Mouse (Mus musculus): ENCODE measurements around the gene Rasgrf1.

The Rasgrf1 gene

DNA sequence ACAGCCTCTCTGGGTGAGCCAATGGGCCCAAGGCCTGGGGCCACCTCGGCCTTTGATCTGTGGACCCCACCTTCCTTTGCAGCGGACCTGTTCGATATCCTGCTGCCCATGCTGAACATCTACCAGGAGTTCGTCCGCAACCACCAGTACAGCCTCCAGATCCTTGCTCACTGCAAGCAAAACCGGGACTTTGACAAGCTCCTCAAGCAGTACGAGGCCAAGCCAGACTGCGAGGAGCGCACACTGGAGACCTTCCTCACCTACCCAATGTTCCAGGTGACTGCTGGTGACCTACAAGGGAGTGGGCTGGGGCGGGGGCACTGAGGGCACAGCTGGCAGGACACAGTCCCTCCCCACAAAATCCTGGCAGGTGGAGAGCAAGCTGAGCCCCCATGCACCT, 60.6 kb downstream of the Rasgrf1 start:
- DNase-seq (ENCODE audit: low read depth, low spot score), result no peak
- Histone ChIP-seq H3K27me3 (ENCODE audit: control insufficient read depth, insufficient read depth, low read length, poor library complexity, severe bottlenecking) (no peaks in the 10 kb centered on the region), H3K36me3 (ENCODE audit: control insufficient read depth, insufficient read depth, low read length, poor library complexity, severe bottlenecking) (no peaks in the 10 kb centered on the region)

DNA sequence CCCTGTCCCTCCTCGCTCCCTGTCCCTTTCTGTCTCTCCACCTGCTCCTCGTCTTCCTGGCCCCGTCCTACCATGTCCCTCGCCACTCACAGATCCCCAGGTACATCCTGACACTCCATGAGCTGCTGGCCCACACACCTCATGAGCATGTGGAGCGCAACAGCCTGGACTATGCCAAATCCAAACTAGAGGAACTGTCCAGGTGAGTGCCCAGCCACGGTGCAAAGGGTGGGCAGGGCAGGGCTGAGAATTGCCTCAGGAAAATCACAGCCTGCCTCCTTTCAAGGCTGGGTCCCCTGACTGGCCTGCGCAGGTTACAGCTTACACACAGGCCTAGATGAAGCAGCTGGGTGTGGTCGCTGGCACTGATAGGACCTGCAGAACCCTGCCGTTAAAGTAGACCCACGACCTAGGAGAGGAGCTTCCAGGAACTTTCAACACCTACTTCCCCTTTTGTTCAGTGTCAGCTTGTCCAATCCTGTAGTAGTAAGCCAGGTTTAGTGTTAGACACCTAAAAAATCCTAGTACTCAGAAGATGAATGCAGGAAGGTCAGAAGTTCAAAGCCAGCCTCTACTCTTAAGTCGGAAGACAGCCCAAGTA, 61.3 kb downstream of the Rasgrf1 start:
- DNase-seq (ENCODE audit: low read depth, low spot score), result peak; percentile 15
- H3K27me3 ChIP-seq (ENCODE audit: control insufficient read depth, insufficient read depth, low read length, poor library complexity, severe bottlenecking), result no peaks in the 10 kb centered on the region
- H3K36me3 ChIP-seq (ENCODE audit: control insufficient read depth, insufficient read depth, low read length, poor library complexity, severe bottlenecking), result no peaks in the 10 kb centered on the region

DNA sequence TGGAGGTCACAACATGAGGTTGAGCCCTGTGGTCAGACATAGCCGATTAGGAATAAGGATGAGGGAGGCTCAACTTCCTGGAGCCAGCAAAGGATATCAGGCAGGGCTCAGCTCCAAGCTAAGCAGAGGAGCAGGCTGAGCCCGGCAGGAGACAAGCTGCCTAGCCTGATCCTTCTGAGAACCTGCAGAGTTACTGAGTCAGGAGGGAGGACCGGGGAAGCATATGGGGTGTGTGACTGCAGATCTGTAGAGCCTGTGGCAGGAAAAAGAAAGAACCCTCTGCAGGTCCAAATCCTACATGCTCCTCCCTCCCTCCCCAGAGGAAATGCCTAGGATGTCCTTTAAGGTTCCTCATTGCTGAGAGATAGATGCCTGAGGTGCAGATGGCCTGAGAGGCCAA, 62.6 kb downstream of the Rasgrf1 start:
- Histone ChIP-seq H3K27me3 (ENCODE audit: control insufficient read depth, insufficient read depth, low read length, poor library complexity, severe bottlenecking) (no peaks in the 10 kb centered on the region), H3K36me3 (ENCODE audit: control insufficient read depth, insufficient read depth, low read length, poor library complexity, severe bottlenecking) (no peaks in the 10 kb centered on the region)
- no peak for DNase-seq (ENCODE audit: low read depth, low spot score)

DNA sequence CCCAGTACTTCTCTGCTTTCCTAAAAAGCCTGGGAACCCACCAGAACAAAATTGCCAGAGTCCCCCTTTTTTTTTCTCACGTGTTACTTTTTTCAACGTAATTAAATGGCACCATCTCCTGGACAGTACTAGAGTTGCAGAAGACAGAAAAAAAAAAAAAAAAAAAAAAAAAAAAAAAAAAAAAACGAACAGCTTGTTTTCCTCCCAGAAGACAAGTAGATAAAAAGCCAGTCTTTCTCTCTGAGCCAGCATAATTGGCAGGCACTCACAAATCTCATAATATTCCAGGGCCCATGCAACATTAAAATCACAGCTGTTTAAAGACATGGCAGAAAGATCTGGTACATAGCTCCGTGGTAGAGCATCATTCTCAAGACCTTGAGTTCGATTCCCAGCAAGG, 64.1 kb downstream of the Rasgrf1 start:
- Histone ChIP-seq H3K27me3 (ENCODE audit: control insufficient read depth, insufficient read depth, low read length, poor library complexity, severe bottlenecking) (no peaks in the 10 kb centered on the region), H3K36me3 (ENCODE audit: control insufficient read depth, insufficient read depth, low read length, poor library complexity, severe bottlenecking) (no peaks in the 10 kb centered on the region)
- peak; percentile 62 for DNase-seq (ENCODE audit: low read depth, low spot score)

DNA sequence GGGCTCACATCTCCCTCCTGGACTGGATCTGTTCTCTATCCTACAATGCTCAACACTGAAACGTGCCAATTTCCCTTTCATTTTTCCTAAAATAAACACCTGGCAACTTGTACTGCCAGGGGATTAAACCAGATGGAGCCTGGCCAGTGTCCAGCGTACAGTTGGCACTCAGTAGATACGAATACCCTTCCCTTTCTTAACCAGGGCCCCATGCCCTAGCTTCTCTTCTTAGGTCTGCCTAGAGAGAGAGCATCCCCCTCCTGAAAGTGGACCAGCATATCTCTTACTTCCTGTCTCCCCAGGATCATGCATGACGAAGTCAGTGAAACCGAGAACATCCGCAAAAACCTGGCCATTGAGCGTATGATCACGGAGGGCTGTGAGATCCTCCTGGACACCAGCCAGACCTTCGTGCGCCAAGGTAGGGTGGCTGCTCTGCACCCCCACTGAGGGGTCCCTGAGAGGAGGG, 64.8 kb downstream of the Rasgrf1 start:
- H3K36me3 ChIP-seq (ENCODE audit: control insufficient read depth, insufficient read depth, low read length, poor library complexity, severe bottlenecking), result no peaks in the 10 kb centered on the region
- H3K27me3 ChIP-seq (ENCODE audit: control insufficient read depth, insufficient read depth, low read length, poor library complexity, severe bottlenecking), result no peaks in the 10 kb centered on the region
- no peak for DNase-seq (ENCODE audit: low read depth, low spot score)

DNA sequence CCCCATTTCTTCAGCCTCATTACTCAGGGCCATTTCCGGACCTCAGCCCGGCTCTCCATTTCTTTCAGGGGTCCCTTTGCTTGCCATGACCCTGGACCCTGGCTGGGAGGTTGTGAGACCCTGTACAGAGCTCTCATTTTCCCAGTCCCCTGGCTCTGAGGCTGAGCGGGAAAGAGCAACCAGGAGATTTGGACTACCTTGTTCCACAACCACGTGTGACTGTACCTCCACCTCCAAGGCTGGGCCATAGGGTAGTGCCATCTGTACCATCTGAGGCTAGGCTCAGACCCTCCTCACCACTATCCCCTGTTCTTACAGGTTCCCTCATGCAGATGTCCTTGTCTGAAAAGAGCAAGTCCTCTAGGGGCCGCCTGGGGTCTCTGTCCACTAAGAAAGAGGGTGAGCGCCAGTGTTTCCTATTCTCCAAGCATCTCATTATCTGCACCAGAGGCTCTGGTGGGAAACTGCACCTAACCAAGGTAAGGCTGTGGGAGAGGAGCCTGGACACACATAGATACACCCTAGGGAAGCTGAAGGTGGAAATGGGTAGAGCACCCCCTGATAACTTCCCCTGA, 66.7 kb downstream of the Rasgrf1 start:
- DNase-seq (ENCODE audit: low read depth, low spot score), result no peak
- Histone ChIP-seq H3K36me3 (ENCODE audit: control insufficient read depth, insufficient read depth, low read length, poor library complexity, severe bottlenecking) (no peaks in the 10 kb centered on the region), H3K27me3 (ENCODE audit: control insufficient read depth, insufficient read depth, low read length, poor library complexity, severe bottlenecking) (no peaks in the 10 kb centered on the region)

DNA sequence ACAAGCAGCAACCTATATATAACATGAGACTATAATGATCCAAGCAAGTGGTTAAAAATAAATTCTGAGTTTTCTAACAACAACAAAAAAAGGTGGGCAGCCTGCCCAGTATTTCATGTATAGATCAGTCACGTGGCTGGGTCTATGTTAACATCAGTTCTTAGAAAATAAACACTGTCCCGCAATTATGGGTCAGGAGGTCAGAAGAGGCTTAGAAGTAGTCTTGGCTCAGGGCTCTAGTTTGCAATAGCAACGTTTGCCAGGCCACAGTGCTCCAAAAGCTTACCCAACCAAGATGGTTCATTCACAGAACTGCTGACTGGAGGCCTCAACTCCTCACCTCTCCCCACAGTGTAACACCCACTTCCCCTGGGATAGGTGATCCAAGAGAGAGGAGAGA, 69.5 kb downstream of the Rasgrf1 start:
- no peaks in the 10 kb centered on the region for H3K27me3 ChIP-seq (ENCODE audit: control insufficient read depth, insufficient read depth, low read length, poor library complexity, severe bottlenecking)
- no peak for DNase-seq (ENCODE audit: low read depth, low spot score)
- no peaks in the 10 kb centered on the region for H3K36me3 ChIP-seq (ENCODE audit: control insufficient read depth, insufficient read depth, low read length, poor library complexity, severe bottlenecking)

DNA sequence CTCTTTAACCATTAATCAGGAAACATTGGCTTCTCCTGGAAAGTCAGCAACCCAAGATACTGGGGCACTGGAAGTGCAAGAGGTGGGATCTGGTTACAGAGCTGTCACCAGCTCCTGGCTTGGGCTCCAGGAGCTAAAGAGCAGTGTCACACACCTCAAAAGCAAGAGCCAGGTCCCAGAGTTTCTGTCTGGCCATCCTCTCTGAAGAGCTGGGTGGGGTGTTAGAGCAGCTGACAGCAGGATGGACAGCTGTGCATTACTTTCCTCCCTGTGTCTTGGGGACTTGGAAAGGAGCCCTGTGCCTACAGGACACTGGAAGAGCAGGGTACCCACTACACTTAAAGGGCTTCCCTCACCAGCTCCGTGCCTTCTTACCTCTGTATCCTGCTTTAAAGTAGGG, 72.5 kb downstream of the Rasgrf1 start:
- Histone ChIP-seq H3K27me3 (ENCODE audit: control insufficient read depth, insufficient read depth, low read length, poor library complexity, severe bottlenecking) (no peaks in the 10 kb centered on the region), H3K36me3 (ENCODE audit: control insufficient read depth, insufficient read depth, low read length, poor library complexity, severe bottlenecking) (no peaks in the 10 kb centered on the region)
- DNase-seq (ENCODE audit: low read depth, low spot score), result no peak

DNA sequence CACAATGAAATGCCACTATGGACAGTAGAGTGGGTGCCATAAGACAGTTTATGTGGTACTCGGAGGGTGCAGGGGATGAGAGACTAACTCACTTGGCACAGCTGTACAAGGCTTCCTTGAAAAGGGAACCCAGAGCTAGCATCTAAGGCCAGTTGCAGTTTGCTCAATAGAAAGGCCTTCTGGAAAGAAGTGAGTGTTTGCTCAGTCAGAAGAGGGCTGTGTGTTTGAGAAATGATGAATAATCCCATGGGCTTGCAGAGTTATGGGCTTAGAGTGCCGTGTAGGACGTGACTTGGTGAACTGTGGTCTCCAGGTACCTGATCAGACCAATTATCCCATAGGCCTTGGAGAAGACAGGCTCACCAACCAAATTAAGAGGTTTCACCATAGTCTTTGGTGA, 78.3 kb downstream of the Rasgrf1 start:
- no peaks in the 10 kb centered on the region for H3K27me3 ChIP-seq (ENCODE audit: control insufficient read depth, insufficient read depth, low read length, poor library complexity, severe bottlenecking)
- DNase-seq (ENCODE audit: low read depth, low spot score), result no peak
- no peaks in the 10 kb centered on the region for H3K36me3 ChIP-seq (ENCODE audit: control insufficient read depth, insufficient read depth, low read length, poor library complexity, severe bottlenecking)

DNA sequence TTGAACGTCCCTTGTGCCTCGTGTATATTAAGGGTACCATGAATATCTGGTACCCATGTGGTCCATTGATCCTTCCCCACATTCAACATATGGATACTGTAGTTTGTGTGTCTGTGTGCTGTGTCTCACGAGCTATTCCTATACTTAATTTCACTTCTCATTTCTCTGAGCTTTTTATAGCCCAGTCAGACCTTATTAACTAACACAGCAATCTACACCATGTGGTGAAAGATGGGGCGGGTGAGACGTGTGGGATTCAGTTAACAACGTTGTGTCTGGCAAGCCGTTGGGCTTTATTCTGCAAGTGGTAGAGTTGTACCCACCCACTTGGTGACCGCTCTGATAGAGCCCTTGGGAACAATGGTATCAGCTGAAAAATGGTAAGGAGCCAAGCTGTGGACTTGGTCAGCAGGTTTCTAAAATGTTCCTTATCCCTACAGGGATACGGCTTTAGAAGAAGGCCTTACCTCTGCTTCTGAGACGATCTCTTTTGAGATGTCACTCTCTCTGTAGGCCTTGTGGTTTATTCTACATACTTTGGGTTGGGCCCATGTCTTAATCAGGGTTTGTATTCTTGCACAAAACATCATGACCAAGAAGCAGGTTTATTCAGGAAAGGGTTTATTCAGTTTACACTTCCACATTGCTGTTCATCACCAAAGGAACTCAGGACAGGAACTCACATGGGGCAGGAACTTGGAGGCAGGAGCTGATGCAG, 79.3 kb downstream of the Rasgrf1 start:
- Histone ChIP-seq H3K27me3 (ENCODE audit: control insufficient read depth, insufficient read depth, low read length, poor library complexity, severe bottlenecking) (no peaks in the 10 kb centered on the region), H3K36me3 (ENCODE audit: control insufficient read depth, insufficient read depth, low read length, poor library complexity, severe bottlenecking) (no peaks in the 10 kb centered on the region)
- peak; percentile 51 for DNase-seq (ENCODE audit: low read depth, low spot score)

DNA sequence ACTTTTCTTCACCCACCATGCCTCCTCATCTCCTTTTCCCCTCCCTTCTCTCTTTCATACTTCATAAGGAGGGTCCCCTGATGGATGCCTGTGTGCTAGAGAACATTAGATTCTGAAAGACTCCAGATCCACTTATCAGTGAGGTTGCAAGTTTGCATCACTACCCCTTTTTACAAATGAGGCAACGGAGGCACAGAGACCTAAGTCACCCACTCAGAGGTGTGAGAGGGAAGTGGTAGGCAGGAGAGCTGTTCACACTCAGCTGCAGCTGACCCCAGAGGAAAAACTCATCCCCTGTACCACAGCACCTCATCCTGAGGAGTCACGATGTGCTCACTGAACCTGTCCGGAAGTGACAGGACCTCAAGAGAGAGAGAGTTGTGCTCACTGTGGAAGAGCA, 96.7 kb downstream of the Rasgrf1 start:
- no peaks in the 10 kb centered on the region for H3K27me3 ChIP-seq (ENCODE audit: control insufficient read depth, insufficient read depth, low read length, poor library complexity, severe bottlenecking)
- no peak for DNase-seq (ENCODE audit: low read depth, low spot score)
- no peaks in the 10 kb centered on the region for H3K36me3 ChIP-seq (ENCODE audit: control insufficient read depth, insufficient read depth, low read length, poor library complexity, severe bottlenecking)

DNA sequence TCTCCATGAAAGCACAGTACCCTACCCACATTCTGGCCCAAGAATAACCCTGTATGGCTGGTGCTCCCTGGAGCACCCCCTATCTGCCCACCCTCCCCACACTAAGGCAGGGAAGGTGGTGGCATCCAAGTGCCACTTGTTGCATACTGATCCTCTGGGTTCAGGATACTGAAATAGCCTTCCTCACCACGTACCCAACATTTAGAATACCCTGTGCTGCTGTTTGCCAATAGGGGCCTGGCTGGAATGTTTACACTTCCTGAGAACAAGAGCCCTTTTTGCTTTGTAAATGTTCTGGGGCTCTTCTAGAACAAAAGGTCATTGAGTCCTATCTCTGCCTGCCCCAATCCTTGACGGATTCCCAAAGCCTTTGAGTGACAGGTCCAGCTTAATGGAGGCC, 97.4 kb downstream of the Rasgrf1 start:
- no peak for DNase-seq (ENCODE audit: low read depth, low spot score)
- Histone ChIP-seq H3K27me3 (ENCODE audit: control insufficient read depth, insufficient read depth, low read length, poor library complexity, severe bottlenecking) (no peaks in the 10 kb centered on the region), H3K36me3 (ENCODE audit: control insufficient read depth, insufficient read depth, low read length, poor library complexity, severe bottlenecking) (no peaks in the 10 kb centered on the region)

DNA sequence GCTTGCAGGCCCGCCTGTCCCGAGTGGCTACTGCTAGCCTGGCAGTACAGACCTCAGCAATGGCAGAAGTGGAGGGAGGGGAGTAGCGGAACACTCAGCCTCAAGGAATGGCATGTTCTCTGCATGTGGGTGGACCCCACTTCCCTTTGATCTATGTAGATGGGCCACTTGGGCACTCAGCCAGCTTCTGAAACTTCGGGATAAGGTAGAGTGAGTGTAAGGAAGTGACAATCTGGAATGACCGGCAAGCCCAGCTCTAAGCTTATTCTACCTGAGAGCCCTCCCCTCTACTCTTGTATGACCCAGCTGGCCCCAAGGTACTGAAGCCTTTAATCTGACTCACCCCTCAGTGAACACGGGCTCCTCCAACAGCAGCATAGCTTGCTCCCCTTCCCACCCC, 98.4 kb downstream of the Rasgrf1 start:
- DNase-seq (ENCODE audit: low read depth, low spot score), result no peak
- H3K27me3 ChIP-seq (ENCODE audit: control insufficient read depth, insufficient read depth, low read length, poor library complexity, severe bottlenecking), result no peaks in the 10 kb centered on the region
- H3K36me3 ChIP-seq (ENCODE audit: control insufficient read depth, insufficient read depth, low read length, poor library complexity, severe bottlenecking), result no peaks in the 10 kb centered on the region

DNA sequence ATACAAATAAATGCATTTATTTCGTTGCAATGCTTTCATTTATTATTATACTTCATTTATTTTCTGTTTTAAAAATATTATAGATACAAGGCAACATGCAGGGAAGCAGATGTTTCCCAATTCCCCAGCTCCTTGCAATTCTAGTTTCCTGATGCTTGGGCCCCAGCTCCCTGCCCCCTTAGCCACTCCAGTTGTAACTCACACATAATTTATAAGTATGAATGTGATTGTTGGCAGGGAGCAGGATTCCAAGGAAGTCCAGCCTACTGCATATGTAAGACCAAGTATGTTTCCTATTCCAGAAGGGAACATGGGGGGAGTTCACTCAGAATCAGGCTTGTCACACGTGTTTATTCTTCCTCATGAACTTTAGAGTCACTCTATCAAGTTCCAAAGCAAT, 102.1 kb downstream of the Rasgrf1 start:
- H3K36me3 ChIP-seq (ENCODE audit: control insufficient read depth, insufficient read depth, low read length, poor library complexity, severe bottlenecking), result no peaks in the 10 kb centered on the region
- no peak for DNase-seq (ENCODE audit: low read depth, low spot score)
- no peaks in the 10 kb centered on the region for H3K27me3 ChIP-seq (ENCODE audit: control insufficient read depth, insufficient read depth, low read length, poor library complexity, severe bottlenecking)

DNA sequence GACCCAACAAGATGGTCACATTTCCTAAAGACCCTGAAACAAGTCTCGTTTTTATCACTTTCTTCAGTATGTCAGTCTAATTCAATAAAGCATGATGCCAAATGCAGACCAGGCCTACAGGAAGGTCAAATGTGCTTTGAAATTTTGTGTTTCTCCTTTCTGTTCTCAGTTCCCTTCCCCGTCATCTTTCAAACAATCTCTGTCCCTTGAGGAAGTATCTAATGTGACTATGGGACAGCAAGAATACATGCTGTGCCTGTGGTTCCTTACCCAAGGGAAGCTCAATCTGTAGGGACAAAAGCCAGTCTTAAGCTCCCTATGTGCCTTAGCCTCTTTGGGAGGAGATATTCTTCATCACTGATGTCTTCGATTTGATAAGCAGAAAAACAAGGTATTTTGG, 104.9 kb downstream of the Rasgrf1 start:
- Histone ChIP-seq H3K36me3 (ENCODE audit: control insufficient read depth, insufficient read depth, low read length, poor library complexity, severe bottlenecking) (no peaks in the 10 kb centered on the region), H3K27me3 (ENCODE audit: control insufficient read depth, insufficient read depth, low read length, poor library complexity, severe bottlenecking) (no peaks in the 10 kb centered on the region)
- DNase-seq (ENCODE audit: low read depth, low spot score), result peak; percentile 41
